Mouse (Mus musculus) embryonic facial prominence, embryonic 11.5 days (tissue): Measurements from ENCODE around the gene Tprg. TPM values are rescaled to one million over a fixed set of nuclear protein-coding genes. Genes with fewer than 3 reads are reported as not detected.

ENCODE experiments used
- ATAC-seq: fragments of 200-750 bp; cut with Nextera tagmentation; replicated peaks from 2 replicates; pipeline ENCODE4 v1.8.0; 2017; ENCODE audit warnings: low read depth; ENCODE audit not compliant: insufficient number of reproducible peaks, low FRiP score, low TSS enrichment
- DNase-seq: peaks from one replicate; pipeline ENCODE4 v3.0.0-alpha.2; 2015; ENCODE audit warnings: low spot score
- H3K27ac ChIP-seq: fragments of 300-500 bp; sonication (generic); replicated peaks from 2 replicates; pipeline ENCODE4 v1.5.1; 2014; ENCODE audit warnings: mild to moderate bottlenecking, low read depth, low read length, control low read depth
- H3K27me3 ChIP-seq: fragments of 300-500 bp; sonication (generic); 2 replicates; pipeline ENCODE4 v1.6.1; 2014; ENCODE audit warnings: mild to moderate bottlenecking, low read length, moderate library complexity, mixed read lengths; ENCODE audit not compliant: control insufficient read depth, insufficient read depth
- H3K36me3 ChIP-seq: fragments of 300-500 bp; sonication (generic); replicated peaks from 2 replicates; pipeline ENCODE4 v1.6.1; 2014; ENCODE audit warnings: low read depth, mild to moderate bottlenecking, low read length, moderate library complexity, mixed read lengths; ENCODE audit not compliant: control insufficient read depth, insufficient read depth
- H3K4me1 ChIP-seq: fragments of 300-500 bp; sonication (generic); 2 replicates; pipeline ENCODE4 v1.6.1; 2014; ENCODE audit warnings: low read length, mixed read lengths; ENCODE audit not compliant: control insufficient read depth, insufficient read depth
- H3K4me2 ChIP-seq: fragments of 300-500 bp; sonication (generic); 2 replicates; pipeline ENCODE4 v1.6.1; 2014; ENCODE audit warnings: low read depth, mild to moderate bottlenecking, control low read depth, low read length, moderate library complexity
- H3K4me3 ChIP-seq: fragments of 300-500 bp; sonication (generic); 2 replicates; pipeline ENCODE4 v1.5.1; 2014; ENCODE audit warnings: low read depth, low read length, control low read depth
- H3K9ac ChIP-seq: fragments of 300-500 bp; sonication (generic); replicated peaks from 2 replicates; pipeline ENCODE4 v1.6.1; 2014; ENCODE audit warnings: mild to moderate bottlenecking, control low read depth, low read length
- H3K9me3 ChIP-seq: fragments of 300-500 bp; sonication (generic); replicated peaks from 2 replicates; pipeline ENCODE4 v1.6.1; 2016; ENCODE audit warnings: mild to moderate bottlenecking, low read length, inconsistent platforms, mixed read lengths; ENCODE audit not compliant: control insufficient read depth
- WGBS: fragments of 180-500 bp; shearing (Covaris S2); extraction: QIAGEN DNeasy Blood & Tissue Kit; methylation state at CpG from one replicate; pipeline ENCODE4 v1.1.7; 2014; 5-methylcytosine and 5-hydroxymethylcytosine counted together
- polyA plus RNA-seq: library from polyadenylated mRNA; unstranded; fragments of >200 nt; fragmentation: Nextera tagmentation; extraction: Ambion mirVana; gene quantifications from 2 replicates; pipeline ENCODE4 v1.2.1, GENCODE M21; 2014

Gene Tprg
- polyA plus RNA-seq: not detected in 2 replicates

GRCm38 (mm10) chr16:25286517-25286916, at the start of gene Tprg:
Tprg (plus strand) TSS chr16:25286817.
- Histone ChIP-seq H3K27me3 (no peaks in the 10 kb centered on the region), H3K4me1 (no peaks in the 10 kb centered on the region), H3K9ac (no peak within 1 kb of the TSS), H3K27ac (no peak within 1 kb of the TSS), H3K4me2 (no peak within 1 kb of the TSS), H3K9me3 (no peaks in the 10 kb centered on the region), H3K36me3 (no peaks in the 10 kb centered on the region), H3K4me3 (no peak within 1 kb of the TSS)
- ATAC-seq: no peak
- DNase-seq: no peak
- WGBS: 85% methylated on average over 5 of the region's 5 CpGs

- Histone ChIP-seq H3K27ac (no peak overlapping the region), H3K36me3 (no peaks in the 10 kb centered on the region), H3K4me1 (no peaks in the 10 kb centered on the region), H3K4me2 (no peak overlapping the region), H3K4me3 (no peak overlapping the region), H3K9ac (no peak overlapping the region), H3K27me3 (no peaks in the 10 kb centered on the region), H3K9me3 (no peaks in the 10 kb centered on the region)
- WGBS: 81% methylated on average over 11 of the region's 11 CpGs
- ATAC-seq (no peak), DNase-seq (no peak)
Measured at GRCm38 (mm10) chr16:25238274-25239050, 48.2 kb upstream of the Tprg start.

- no peak overlapping the region for H3K4me2 ChIP-seq
- no peak for DNase-seq
- H3K4me1 ChIP-seq: no peaks in the 10 kb centered on the region
- WGBS: 86% methylated on average over 6 of the region's 6 CpGs
- H3K9ac ChIP-seq: no peak overlapping the region
- no peak overlapping the region for H3K4me3 ChIP-seq
- H3K36me3 ChIP-seq: no peaks in the 10 kb centered on the region
- ATAC-seq: no peak
- no peaks in the 10 kb centered on the region for H3K27me3 ChIP-seq
- H3K27ac ChIP-seq: no peak overlapping the region
- no peaks in the 10 kb centered on the region for H3K9me3 ChIP-seq
Measured at GRCm38 (mm10) chr16:25248889-25249288, 37.7 kb upstream of the Tprg start.

- no peak overlapping the region for H3K4me3 ChIP-seq
- H3K27me3 ChIP-seq: no peaks in the 10 kb centered on the region
- no peaks in the 10 kb centered on the region for H3K36me3 ChIP-seq
- WGBS: 88% methylated on average over 6 of the region's 6 CpGs
- no peaks in the 10 kb centered on the region for H3K9me3 ChIP-seq
- no peaks in the 10 kb centered on the region for H3K4me1 ChIP-seq
- no peak overlapping the region for H3K27ac ChIP-seq
- H3K9ac ChIP-seq: no peak overlapping the region
- no peak for ATAC-seq
- H3K4me2 ChIP-seq: no peak overlapping the region
- DNase-seq: no peak
Measured at GRCm38 (mm10) chr16:25250129-25250749, 36.4 kb upstream of the Tprg start.

- DNase-seq: no peak
- WGBS: 90% methylated on average over 9 of the region's 9 CpGs
Measured at GRCm38 (mm10) chr16:25251080-25251479, 35.5 kb upstream of the Tprg start.

GRCm38 (mm10) chr16:25254646-25255045, 32.0 kb upstream of the Tprg start:
- DNase-seq (no peak), ATAC-seq (no peak)
- H3K27ac ChIP-seq: no peak overlapping the region
- no peaks in the 10 kb centered on the region for H3K36me3 ChIP-seq
- H3K9me3 ChIP-seq: no peaks in the 10 kb centered on the region
- H3K27me3 ChIP-seq: no peaks in the 10 kb centered on the region
- no peak overlapping the region for H3K9ac ChIP-seq
- no peak overlapping the region for H3K4me3 ChIP-seq
- no peak overlapping the region for H3K4me2 ChIP-seq
- no peaks in the 10 kb centered on the region for H3K4me1 ChIP-seq
- 85% methylated on average over 6 of the region's 6 CpGs for WGBS

More at GRCm38 (mm10) chr16:25251080-25251479, 35.5 kb upstream of the Tprg start:
- Histone ChIP-seq H3K27me3 (no peaks in the 10 kb centered on the region), H3K4me1 (no peaks in the 10 kb centered on the region), H3K4me2 (no peak overlapping the region), H3K4me3 (no peak overlapping the region), H3K9me3 (no peaks in the 10 kb centered on the region), H3K9ac (no peak overlapping the region), H3K27ac (no peak overlapping the region), H3K36me3 (no peaks in the 10 kb centered on the region)
- no peak for ATAC-seq

- ATAC-seq: no peak
- H3K4me1 ChIP-seq: no peaks in the 10 kb centered on the region
- H3K36me3 ChIP-seq: no peaks in the 10 kb centered on the region
- WGBS: 86% methylated on average over 11 of the region's 11 CpGs
- no peaks in the 10 kb centered on the region for H3K9me3 ChIP-seq
- no peak overlapping the region for H3K27ac ChIP-seq
- H3K4me3 ChIP-seq: no peak overlapping the region
- no peak overlapping the region for H3K9ac ChIP-seq
- DNase-seq: no peak
- no peak overlapping the region for H3K4me2 ChIP-seq
- H3K27me3 ChIP-seq: no peaks in the 10 kb centered on the region
Measured at GRCm38 (mm10) chr16:25255186-25255585, 31.4 kb upstream of the Tprg start.

GRCm38 (mm10) chr16:25255603-25256260, 30.9 kb upstream of the Tprg start:
- no peaks in the 10 kb centered on the region for H3K4me1 ChIP-seq
- H3K9ac ChIP-seq: no peak overlapping the region
- H3K27ac ChIP-seq: no peak overlapping the region
- H3K4me2 ChIP-seq: no peak overlapping the region
- DNase-seq: no peak
- 90% methylated on average over 8 of the region's 8 CpGs for WGBS
- no peaks in the 10 kb centered on the region for H3K27me3 ChIP-seq
- no peak for ATAC-seq
- no peak overlapping the region for H3K4me3 ChIP-seq
- H3K9me3 ChIP-seq: no peaks in the 10 kb centered on the region
- no peaks in the 10 kb centered on the region for H3K36me3 ChIP-seq
